Mouse (Mus musculus) neural tube, embryonic 14.5 days (tissue): ENCODE results near the gene Dst. TPM values are rescaled to one million over a fixed set of nuclear protein-coding genes. Genes with fewer than 3 reads are reported as not detected.

ENCODE experiments used
- ATAC-seq: fragments of 200-750 bp; cut with Nextera tagmentation; 2 replicates; pipeline ENCODE4 v1.8.0; 2017; ENCODE audit warnings: low read depth, mild to moderate bottlenecking, moderate TSS enrichment, moderate library complexity
- H3K27ac ChIP-seq: fragments of 300-500 bp; sonication (generic); 2 replicates; pipeline ENCODE4 v1.5.1; 2014; ENCODE audit warnings: low read depth, mild to moderate bottlenecking, control low read depth, low read length, moderate library complexity, mixed read lengths
- H3K27me3 ChIP-seq: fragments of 300-500 bp; sonication (generic); 2 replicates; pipeline ENCODE4 v1.6.1; 2014; ENCODE audit warnings: low read length; ENCODE audit not compliant: control insufficient read depth, insufficient read depth
- H3K36me3 ChIP-seq: fragments of 300-500 bp; sonication (generic); 2 replicates; pipeline ENCODE4 v1.6.1; 2014; ENCODE audit warnings: low read length, mixed read lengths; ENCODE audit not compliant: control insufficient read depth, insufficient read depth
- H3K4me1 ChIP-seq: fragments of 300-500 bp; sonication (generic); 2 replicates; pipeline ENCODE4 v1.6.1; 2014; ENCODE audit warnings: low read length; ENCODE audit not compliant: control insufficient read depth, insufficient read depth
- H3K4me2 ChIP-seq: fragments of 300-500 bp; sonication (generic); 2 replicates; pipeline ENCODE4 v1.6.1; 2014; ENCODE audit warnings: mild to moderate bottlenecking, low read depth, low read length, control low read depth
- H3K4me3 ChIP-seq: fragments of 300-500 bp; sonication (generic); 2 replicates; pipeline ENCODE4 v1.5.1; 2014; ENCODE audit warnings: low read depth, low read length, control low read depth, mixed read lengths
- H3K9ac ChIP-seq: fragments of 300-500 bp; sonication (generic); replicated peaks from 2 replicates; pipeline ENCODE4 v1.6.1; 2014; ENCODE audit warnings: low read depth, mild to moderate bottlenecking, control low read depth, low read length, mixed read lengths
- H3K9me3 ChIP-seq: fragments of 300-500 bp; sonication (generic); 2 replicates; pipeline ENCODE4 v1.6.1; 2016; ENCODE audit warnings: low read length; ENCODE audit not compliant: control insufficient read depth
- WGBS: fragments of 180-500 bp; shearing (Covaris S2); extraction: QIAGEN DNeasy Blood & Tissue Kit; methylation state at CpG from one replicate; pipeline ENCODE4 v1.1.7; 2014; 5-methylcytosine and 5-hydroxymethylcytosine counted together
- polyA plus RNA-seq: library from polyadenylated mRNA; unstranded; fragments of >200 nt; fragmentation: Nextera tagmentation; extraction: Ambion mirVana; gene quantifications from 2 replicates; pipeline ENCODE4 v1.2.1, GENCODE M21; 2014

Dst gene
- polyA plus RNA-seq, 1 experiment from 2014 or later = 66.8 TPM

- WGBS = 84% methylated on average over 5 of the region's 5 CpGs
- Histone ChIP-seq H3K36me3 (no peaks in the 10 kb centered on the region), H3K9ac (no peak overlapping the region), H3K4me2 (no peak overlapping the region), H3K27ac (no peak overlapping the region), H3K27me3 (no peaks in the 10 kb centered on the region), H3K4me1 (no peaks in the 10 kb centered on the region), H3K9me3 (no peaks in the 10 kb centered on the region), H3K4me3 (no peak overlapping the region)
- no peak for ATAC-seq
Observed at GRCm38 (mm10) chr1:33939828-33940227, 31.8 kb downstream of the Dst start.

DNA sequence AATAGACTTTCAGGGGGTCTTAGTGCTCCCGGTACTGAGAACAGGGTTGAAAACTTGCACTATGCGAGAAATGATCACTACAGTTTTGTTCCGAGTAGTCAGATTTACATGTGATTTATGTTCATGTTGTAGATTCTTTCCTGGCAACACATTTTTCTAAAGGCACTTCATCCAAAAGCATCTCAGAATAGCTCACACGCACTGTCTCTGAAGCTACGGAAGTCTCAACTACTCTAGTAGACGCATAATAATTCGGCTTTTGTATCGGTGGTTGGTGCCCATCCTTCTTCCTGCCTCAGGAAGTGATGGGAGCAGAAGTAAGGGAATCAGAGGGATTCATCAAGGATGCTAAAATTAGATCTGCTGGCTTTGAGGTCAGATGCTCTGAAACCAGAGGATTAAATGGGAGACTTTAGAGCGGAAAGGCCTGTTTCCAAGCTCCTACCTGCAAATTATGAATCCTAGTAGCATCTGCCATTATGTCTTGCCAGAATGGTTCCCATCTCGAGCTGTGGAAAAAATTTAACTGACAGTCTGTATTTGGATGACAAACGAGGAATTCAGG, 32.4 kb downstream of the Dst start:
- no peak for ATAC-seq
- WGBS = 85% methylated on average over 11 of the region's 11 CpGs
- no peaks in the 10 kb centered on the region for H3K27me3 ChIP-seq
- no peaks in the 10 kb centered on the region for H3K4me1 ChIP-seq
- H3K9me3 ChIP-seq = no peaks in the 10 kb centered on the region
- H3K4me2 ChIP-seq = no peak overlapping the region
- no peak overlapping the region for H3K27ac ChIP-seq
- H3K4me3 ChIP-seq = no peak overlapping the region
- H3K36me3 ChIP-seq = no peaks in the 10 kb centered on the region
- H3K9ac ChIP-seq = no peak overlapping the region

GRCm38 (mm10) chr1:33942638-33943037, 34.6 kb downstream of the Dst start:
- no peak for ATAC-seq
- 82% methylated on average over 8 of the region's 8 CpGs for WGBS
- H3K27me3 ChIP-seq = no peaks in the 10 kb centered on the region

GRCm38 (mm10) chr1:33943943-33944342, 35.9 kb downstream of the Dst start:
- Histone ChIP-seq H3K9ac (no peak overlapping the region), H3K9me3 (no peaks in the 10 kb centered on the region), H3K36me3 (no peaks in the 10 kb centered on the region), H3K27ac (no peak overlapping the region), H3K27me3 (no peaks in the 10 kb centered on the region), H3K4me1 (no peaks in the 10 kb centered on the region), H3K4me2 (no peak overlapping the region), H3K4me3 (no peak overlapping the region)
- no peak for ATAC-seq
- whole genome bisulfite sequencing = 95% methylated on average over 2 of the region's 2 CpGs

More at GRCm38 (mm10) chr1:33942638-33943037, 34.6 kb downstream of the Dst start:
- Histone ChIP-seq H3K9me3 (no peaks in the 10 kb centered on the region), H3K4me1 (no peaks in the 10 kb centered on the region), H3K9ac (no peak overlapping the region), H3K36me3 (no peaks in the 10 kb centered on the region), H3K4me2 (no peak overlapping the region), H3K27ac (no peak overlapping the region), H3K4me3 (no peak overlapping the region)

- Histone ChIP-seq H3K27me3 (no peaks in the 10 kb centered on the region), H3K27ac (no peak overlapping the region), H3K9me3 (no peaks in the 10 kb centered on the region), H3K4me1 (no peaks in the 10 kb centered on the region), H3K36me3 (no peaks in the 10 kb centered on the region), H3K9ac (no peak overlapping the region), H3K4me2 (no peak overlapping the region), H3K4me3 (no peak overlapping the region)
- ATAC-seq = peak; percentile 47; the same call in 1 of the 2 replicates
- WGBS = 67% methylated on average over 17 of the region's 17 CpGs
Observed at GRCm38 (mm10) chr1:33944977-33945750, 37.1 kb downstream of the Dst start.

DNA sequence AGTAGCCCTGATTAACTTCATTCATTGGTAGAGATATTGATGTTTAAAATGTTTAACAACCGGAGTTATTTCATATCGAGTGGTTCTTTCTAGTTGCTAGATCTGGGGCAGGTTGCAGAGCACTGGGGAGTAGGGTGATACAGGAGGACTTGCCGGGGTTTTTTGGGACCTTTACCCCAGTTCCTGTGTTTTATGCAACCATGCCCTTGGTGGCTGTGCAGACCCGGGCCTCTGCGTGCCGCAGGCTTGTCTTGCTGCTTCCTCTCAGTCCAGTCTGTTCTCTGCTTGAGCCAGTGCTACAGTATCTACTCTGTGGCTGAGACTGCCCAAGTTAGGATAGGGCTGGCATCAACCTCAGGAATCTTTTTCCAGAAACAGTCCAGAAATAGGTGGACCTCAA, 37.7 kb downstream of the Dst start:
- Histone ChIP-seq H3K4me3 (no peak overlapping the region), H3K4me2 (no peak overlapping the region), H3K9me3 (no peaks in the 10 kb centered on the region), H3K4me1 (no peaks in the 10 kb centered on the region), H3K36me3 (no peaks in the 10 kb centered on the region), H3K27me3 (no peaks in the 10 kb centered on the region), H3K27ac (no peak overlapping the region), H3K9ac (no peak overlapping the region)
- WGBS = 96% methylated on average over 6 of the region's 6 CpGs
- ATAC-seq = no peak

- 66% methylated on average over 12 of the region's 12 CpGs for WGBS
- Histone ChIP-seq H3K4me2 (no peak overlapping the region), H3K9me3 (no peaks in the 10 kb centered on the region), H3K27ac (no peak overlapping the region), H3K4me3 (no peak overlapping the region), H3K4me1 (no peaks in the 10 kb centered on the region), H3K27me3 (no peaks in the 10 kb centered on the region), H3K36me3 (no peaks in the 10 kb centered on the region), H3K9ac (no peak overlapping the region)
- peak; percentile 78 for ATAC-seq
Observed at GRCm38 (mm10) chr1:33946601-33947395, 38.8 kb downstream of the Dst start.

DNA sequence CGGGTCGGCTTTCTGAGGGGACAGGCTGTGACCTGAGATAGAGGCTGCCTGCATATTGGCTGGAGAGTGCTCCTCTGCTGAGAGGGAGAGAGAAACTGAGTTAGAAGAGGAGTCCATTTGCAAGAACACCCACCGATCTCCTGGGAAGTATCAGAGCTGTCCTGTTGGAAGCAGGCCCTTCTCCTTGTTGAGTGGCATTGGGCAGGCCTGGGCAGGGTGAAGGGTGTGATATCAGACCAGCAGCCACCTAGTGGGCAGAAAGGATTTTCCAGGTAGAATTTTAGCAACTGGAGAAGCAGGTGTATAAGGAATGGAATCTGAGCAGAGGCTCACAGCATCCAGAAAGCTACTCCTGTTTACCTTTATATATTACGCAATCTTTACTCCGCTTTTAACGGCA, 39.8 kb downstream of the Dst start:
- WGBS = 95% methylated on average over 6 of the region's 6 CpGs
- Histone ChIP-seq H3K9me3 (no peaks in the 10 kb centered on the region), H3K27ac (no peak overlapping the region), H3K36me3 (no peaks in the 10 kb centered on the region), H3K4me2 (no peak overlapping the region), H3K9ac (no peak overlapping the region), H3K27me3 (no peaks in the 10 kb centered on the region), H3K4me3 (no peak overlapping the region), H3K4me1 (no peaks in the 10 kb centered on the region)
- no peak for ATAC-seq

DNA sequence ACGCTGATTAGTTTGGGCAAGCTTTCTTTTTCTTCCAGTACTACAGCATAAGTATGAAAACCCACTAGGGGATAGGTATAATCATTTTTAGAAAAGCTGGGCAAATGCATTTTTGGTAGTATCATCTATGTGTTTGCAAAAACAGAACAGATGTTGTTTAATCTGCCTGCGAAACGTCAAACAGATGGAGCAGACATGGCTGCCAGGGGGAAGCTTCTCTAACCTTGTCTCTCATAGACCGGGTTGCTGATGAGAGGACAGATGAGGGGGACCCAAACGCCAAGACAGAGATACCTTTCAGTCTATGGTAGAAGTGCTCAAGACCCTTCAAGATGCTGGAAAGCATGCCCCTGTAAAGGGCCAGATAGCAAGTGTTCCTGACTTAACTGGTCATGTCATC, 40.5 kb downstream of the Dst start:
- Histone ChIP-seq H3K9ac (no peak overlapping the region), H3K4me1 (no peaks in the 10 kb centered on the region), H3K27me3 (no peaks in the 10 kb centered on the region), H3K4me2 (no peak overlapping the region), H3K4me3 (no peak overlapping the region), H3K9me3 (no peaks in the 10 kb centered on the region), H3K36me3 (no peaks in the 10 kb centered on the region), H3K27ac (no peak overlapping the region)
- 77% methylated on average over 5 of the region's 5 CpGs for WGBS
- no peak for ATAC-seq
